Mouse (Mus musculus) testis, postnatal 10 days (tissue): Measurements from ENCODE around the gene Sh3pxd2b.
A peak's percentile ranks its signal among the peaks of the same experiment; 100 is the strongest.

ENCODE experiments used
- DNase-seq: peaks from one replicate; pipeline ENCODE4 v3.0.0; 2021; ENCODE audit warnings: low spot score

Sh3pxd2b gene

DNA sequence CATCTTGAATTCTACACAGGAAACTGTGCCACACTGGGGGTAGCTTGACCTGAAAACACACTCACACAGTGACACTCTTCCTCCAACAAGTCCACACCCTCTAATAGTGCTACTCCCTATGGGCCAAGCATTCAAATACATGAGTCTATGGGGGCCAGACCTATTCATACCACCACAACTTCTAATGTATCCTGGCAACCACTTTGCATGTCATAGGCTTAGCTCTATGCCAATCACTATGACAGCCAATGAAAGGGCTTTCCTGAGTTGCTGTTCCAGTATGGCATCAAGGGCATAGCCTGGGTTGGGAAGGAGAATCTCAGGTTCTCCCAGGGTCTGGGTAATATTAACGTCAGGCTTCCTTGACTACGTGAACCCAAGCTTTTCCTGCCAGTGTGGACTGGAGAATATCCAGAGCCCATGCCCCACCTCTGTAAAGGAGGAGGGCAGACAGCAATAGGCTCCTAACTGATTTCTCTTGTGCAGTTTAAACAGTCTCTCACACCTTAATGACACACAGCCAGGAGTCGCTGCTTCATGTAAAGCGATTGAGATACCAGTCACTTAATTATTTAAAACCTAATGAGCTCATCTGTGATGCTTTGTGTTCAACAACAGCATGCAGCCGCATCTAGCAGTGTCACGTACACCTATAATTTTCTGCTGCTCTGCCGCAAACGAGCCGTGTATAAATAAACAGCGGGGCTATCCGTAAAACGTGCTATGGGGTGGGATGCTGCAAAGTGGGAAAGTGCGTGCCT, 25.8 kb downstream of the Sh3pxd2b start:
- DNase-seq: no peak

DNA sequence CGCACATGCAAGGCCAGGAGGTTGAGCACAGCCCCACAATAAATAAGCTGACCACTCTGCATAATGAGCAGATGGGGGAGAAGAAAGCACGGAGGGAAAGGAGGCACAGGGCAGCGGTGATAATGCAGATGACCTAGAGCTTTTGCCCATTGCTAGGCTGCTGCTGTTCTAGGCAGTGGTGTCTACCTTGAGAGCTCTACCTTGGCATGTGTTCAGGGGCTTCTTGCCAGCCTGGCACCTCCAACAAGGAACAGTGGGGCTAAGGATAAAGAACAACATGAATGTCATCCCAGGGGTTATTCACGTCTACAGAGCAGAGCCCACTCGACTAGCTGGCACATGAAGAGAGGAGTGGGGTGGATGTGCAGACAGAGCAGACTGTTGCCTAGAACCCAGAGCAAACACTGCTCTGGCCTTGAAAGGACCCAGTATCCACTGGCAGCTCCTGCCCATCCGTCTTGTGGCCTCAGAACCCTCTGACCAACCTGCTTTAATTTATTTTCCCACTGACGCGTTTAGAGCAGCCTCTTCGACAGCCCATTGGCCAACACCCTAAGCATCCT, 26.5 kb downstream of the Sh3pxd2b start:
- no peak for DNase-seq

DNA sequence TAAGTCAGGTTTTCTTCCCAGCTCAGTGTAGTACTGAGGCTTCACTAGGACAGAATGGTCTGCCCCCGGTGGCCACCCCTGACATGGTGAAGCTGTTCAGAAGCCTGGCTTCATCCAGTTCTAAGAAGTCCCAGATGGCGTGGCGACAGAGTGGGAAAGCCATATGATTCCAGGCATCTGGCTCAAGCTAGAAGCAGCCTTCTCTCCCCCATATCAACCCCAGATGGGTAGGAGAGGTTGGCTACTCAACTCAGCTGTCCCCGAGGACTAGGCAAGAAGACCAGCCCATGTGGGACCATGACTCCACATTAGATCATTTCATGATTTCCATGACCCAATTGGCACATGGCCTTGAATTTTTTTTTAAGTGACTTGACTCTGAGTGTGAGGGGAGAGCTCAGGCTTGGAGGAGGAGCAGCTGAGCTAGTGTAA, 27.5 kb downstream of the Sh3pxd2b start:
- no peak for DNase-seq

DNA sequence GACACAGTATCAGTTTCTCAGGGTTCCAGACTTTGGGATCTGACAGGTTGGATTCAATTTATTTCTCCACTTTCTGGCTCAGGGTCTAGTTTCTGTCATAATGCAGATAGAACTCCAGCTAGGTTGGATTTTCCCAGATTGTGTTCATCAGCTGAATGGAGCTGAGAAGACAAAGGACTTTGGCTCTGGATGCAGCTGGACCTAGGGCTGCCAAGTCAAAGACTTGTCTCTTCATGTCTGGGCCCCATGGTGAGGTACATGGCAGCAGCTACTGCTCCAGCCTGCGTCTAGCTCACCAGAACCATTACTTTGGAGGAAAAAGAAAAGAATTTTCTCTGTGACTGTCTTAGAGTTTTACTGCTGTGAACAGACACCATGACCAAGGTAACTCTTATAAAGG, 28.5 kb downstream of the Sh3pxd2b start:
- no peak for DNase-seq

DNA sequence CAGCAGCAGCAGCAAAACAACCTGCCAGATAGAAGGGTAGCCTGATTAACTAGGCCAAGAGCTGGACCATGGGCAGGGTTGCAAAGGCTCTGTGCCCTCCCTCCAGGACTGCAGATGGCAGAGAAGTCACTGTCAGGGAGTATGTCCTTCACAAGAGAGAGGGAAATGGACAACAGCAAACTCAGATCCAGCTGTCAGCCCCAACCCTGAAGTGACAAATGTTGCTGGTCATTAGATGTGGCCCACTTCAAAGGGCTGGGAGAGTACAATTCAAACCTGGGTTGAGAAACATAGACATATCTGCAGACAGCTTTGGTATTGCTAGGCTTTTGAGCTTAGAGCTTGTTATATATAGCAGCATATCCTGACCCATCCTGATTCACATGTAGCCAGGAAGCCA, 32.3 kb downstream of the Sh3pxd2b start:
- DNase-seq: no peak

DNA sequence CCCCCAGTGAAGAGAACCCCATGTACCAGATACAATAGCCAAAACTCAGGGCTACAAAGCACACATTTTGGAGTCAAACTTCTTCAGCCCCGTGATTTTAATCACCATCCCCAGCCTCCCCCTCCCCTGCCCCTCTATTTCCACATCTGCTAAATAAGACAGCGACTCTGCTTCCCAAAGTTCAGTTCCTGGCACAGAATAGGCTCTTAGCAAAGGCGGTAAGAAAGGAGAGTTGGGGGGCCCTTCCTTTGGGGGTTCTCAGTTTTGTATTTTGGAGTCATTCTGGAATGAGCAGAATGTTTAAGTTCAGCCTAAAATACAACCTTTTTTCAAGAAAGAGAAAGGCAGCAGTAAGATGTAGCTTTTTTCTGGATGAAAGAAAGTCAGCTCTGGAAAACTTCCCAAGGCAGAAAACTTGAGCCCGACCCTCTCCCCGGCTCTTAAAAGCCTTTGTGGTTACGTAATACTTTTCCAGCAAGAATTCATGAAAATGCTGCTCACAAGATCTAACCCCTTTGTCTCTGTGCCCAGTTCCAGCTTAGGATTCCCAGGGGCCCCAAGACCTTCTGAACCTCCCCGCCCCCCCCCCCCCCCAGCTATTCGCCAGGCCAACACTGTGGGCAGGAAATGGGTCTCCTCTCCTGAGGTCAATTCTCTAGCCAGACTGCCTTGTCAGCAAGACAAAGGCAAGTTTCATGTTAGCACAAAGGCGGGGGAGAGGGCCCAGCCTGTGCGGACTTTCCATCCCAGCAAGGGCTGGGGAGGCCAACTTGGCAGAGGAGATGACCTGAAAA, 35.9 kb downstream of the Sh3pxd2b start:
- peak; percentile 64 for DNase-seq

DNA sequence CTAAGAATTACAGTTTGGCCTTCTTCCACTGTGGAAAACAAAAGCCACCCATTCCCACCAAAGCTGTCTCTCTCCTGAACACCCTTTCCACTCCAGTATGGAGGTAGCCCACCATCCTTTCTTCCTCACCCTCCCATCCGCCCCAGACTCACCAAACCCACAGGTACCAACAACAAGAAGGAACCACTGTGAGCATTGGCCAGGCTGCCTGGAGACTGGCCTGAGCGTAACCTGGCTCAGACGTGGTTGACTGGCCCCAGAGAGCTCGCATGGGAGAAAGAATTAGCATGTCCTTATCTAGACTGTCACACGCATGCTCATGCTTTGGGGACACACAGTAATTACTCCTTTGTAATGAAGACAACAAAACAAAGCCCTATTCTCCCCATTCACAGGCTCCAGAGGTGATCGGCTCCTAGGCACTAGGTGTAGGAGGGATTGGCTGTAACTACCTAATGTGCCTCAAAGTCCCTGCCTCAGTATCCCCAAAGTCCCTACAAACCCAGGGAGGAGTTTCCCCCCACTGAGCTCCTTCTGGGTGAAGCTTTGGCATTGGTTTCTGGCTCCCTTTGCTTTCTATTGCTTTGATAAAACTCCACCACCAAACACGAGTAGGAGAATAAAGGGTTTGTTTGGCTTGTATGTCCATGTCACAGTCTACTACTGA, 36.6 kb downstream of the Sh3pxd2b start:
- no peak for DNase-seq

DNA sequence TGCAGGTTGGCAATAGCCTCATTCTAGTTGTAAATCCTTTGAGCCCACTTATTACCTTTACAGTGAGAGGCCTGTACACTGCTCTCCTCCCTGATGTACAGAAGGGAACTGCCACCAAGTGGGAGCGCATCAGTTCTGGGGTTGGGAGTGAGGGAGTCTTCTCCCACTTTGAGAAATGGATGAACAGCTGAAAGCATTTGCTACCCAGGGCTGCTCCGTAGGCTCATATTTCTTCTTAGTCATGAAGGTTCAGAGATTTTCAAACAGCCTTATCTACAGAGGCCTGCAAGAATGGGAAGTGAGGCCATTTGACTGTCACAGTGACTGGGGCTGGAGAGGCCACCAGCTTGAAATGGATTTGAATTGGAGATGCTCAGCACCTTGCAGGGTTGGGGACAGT, 38.4 kb downstream of the Sh3pxd2b start:
- no peak for DNase-seq

DNA sequence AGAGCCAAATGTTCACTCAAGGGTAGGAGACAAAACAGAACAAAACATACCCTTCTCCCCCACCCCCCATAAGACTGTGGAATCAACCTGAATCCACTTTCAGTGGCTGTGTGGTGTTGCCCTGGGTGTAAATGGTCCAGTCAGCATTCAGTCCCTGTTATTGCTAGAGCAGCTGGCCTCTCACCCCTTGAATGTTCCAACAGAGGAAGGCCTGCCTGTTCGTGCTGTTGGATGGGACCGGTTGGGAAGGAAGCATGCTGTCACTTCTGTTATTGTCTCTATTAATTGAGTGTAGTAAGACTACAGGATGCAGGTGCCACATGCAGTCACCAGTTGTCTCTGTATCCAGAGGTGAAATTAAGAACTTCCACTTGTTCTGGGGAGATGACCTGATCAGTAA, 40.4 kb downstream of the Sh3pxd2b start:
- no peak for DNase-seq

DNA sequence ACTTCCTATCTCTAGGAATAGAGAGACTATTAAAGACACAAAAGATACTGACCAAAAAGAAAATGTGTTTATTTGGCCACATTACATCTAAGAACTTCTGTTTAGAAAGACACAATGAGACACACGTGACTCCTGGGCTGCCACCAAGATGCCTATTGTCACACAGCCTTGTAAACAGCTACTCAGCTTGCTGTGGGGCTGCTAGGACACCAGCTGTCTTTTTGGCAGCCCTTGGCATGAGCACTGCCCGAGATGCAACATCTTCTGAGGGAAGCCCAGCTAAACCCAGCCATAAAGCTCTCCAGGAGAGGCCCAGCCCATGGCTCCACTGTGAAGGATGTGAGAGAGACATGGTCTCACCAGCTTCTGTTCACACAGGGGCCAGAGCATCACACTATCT, 45.5 kb downstream of the Sh3pxd2b start:
- no peak for DNase-seq

DNA sequence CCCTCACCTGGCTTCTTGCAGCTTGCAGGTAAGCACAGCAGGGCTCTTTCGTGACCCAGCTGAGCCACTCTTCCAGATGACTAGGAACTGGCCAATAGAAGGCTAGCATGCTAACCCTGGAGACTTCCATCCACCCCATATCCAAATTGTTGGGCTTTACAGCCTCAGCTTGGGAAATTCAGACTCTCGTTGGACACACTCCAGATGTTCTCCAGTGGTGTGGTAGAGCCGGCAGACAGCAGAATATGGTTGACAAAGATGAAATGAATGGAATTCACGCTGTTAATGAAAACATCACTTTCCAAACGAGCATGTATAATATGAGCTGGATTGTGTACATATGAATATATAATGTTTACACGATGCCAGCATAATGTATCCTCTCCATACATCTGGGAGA, 48.2 kb downstream of the Sh3pxd2b start:
- no peak for DNase-seq

DNA sequence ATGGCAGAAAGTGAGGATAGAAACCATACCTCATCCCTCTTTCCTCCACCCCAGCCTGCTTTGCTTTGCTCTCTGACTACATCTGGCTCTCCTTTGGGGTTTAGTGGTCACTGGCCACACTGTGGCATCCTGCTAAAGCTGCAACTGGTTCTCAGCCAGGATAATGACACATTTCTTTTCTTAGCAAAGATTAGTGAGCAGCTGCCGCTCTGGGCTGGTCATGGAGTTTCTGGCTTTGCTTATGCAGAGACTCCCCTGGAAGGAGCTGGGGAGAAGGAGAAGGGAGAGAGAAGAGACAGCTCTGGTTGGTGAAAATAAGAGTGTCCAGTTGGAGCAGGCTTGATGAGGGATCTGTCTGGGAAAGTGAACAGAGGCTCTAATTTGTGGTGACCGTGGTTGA, 50.8 kb downstream of the Sh3pxd2b start:
- no peak for DNase-seq

DNA sequence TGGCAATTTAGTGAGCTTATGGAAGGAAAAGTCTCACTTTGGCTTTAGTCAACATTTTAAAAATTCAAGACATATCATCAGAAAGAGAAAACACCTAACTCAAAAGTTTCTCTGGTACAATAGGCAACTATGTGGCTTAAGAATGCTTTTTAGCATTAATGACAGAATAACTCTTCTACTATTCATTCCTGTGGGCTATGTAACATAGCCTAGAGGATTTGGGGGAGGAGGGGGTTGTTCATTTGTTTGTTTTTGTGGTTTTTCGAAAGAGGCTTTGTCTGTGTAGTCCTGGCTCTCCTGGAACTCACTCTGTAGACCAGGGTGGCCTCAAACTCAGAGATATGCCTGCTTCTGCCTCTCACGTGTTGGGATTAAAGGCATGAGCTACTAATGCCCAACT, 51.6 kb downstream of the Sh3pxd2b start:
- DNase-seq: no peak

DNA sequence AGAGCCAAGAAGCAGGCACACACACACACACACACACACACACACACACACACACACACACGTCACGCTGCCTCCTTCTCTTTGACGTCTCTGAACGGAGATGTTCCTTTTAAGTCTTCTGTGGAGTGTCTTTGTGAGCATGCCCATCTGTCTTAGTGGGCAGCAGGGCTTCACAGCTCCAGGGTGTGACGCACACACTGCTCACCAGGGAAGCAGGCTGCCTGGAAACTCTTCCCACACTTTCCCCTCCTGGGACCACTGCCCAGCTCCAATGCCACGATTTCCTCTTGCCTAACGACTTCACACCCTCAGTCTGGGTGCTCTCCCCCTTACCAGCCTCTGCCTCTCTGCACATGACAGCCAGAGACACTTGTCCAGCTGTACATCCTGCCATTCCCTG, 55.1 kb downstream of the Sh3pxd2b start:
- DNase-seq: no peak

DNA sequence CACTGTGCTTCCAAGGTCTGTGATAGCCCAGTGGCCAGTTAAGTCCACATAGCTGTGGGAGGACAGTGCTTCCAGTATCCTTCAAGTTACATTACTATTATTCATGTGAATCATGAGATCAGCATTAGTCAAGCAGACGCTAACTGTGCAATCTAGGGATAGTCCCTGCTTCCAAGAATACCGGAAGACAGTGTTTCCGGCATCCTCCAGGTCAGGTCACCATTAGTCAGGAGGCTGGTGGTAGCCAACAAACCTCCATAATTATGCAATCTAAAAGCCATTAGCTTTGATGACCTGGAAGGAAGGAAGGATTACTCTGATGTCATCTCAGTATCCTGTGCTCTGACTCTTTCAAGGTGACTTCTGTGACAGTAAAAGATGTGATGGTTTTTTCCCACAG, 57.1 kb downstream of the Sh3pxd2b start:
- DNase-seq: no peak

DNA sequence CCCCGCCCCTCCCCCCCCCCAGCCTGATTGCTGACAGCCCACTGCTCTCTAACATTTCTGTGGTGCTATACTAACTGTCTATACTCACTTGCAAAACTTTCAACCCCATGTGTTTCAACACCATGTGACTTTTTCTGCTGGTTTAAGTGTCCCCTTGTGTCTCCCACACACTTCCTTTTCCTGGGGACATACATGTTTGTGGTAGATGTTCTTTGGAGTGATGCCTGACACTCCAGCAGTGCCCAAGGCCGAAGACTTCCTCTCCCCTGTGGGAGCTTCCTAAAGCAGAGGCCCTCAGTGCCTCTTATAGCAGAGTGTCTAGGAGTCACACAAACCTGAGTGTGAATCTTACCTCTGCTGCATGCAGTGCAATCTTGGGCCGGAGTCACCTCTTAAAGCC, 60.2 kb downstream of the Sh3pxd2b start:
- no peak for DNase-seq

DNA sequence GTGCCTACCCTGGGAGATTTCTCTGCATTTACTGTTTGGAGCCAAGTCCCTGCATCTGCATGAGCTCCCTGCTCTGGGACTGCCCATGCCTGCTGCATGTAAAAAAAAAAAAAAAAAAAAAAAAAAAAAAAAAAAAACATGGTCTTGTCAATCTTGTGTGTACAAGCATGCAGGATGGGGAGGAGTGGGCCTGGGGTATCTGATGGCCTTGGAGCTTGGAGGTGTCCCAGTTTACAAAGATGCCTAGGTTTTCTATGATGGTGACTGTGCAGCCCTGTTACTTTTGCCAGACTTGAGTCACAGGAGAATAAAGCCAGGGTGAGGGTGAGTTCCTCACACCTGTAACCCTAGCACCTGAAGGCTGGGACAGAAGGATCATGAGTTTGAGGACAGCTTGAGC, 61.4 kb downstream of the Sh3pxd2b start:
- DNase-seq: no peak

DNA sequence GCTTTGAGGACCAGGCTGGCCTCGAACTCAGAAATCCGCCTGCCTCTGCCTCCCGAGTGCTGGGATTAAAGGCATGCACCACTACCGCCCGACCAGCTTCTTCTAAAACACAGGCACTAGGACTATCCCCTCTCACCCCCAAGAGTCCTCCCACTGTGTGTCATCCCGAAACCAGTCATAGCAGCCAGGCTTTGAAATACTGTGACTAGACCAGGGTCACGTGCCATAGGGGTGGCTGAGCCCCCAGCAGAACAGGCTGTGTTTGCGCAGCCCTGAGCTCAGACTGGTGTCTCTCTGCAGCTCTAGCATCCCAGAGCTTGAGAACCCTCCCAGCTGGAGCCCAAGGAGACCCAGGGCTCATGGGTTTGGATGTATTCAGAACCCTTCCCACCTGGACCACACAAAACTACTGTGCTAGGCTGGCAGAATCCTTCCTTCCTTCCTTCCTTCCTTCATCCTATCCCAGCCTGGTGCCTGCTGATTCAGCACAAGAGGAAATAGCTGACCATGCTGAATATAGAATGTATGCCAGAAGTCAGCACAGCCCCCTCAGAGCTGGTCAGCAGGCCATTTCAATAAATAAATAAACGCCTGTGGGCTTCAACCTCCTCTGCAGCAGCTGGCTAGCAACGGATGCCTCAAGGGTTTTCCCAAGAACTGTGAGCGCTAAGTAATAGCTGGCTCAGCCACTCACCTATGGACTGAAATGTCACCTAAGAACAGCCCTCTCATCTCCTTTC, 62.4 kb downstream of the Sh3pxd2b start:
- no peak for DNase-seq

DNA sequence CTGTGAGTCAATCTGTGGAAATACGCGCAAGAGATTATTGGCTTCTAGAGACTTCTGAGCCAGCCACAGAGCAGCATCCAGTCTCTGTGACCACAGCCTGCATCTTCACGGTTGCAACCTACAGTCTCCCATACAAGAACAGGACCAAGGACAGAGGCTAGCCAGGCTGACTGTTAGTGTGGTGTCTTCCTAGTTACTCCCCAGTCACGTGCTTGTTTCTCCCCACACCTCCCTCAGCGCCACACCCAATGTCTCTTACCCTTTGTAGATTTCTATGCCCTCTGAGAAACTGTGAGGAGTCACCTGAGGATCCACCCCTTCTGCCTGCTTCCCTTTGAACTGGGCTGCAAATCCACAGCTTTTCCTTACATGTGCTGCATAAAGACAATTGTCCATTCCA, 72.4 kb downstream of the Sh3pxd2b start:
- DNase-seq: no peak

DNA sequence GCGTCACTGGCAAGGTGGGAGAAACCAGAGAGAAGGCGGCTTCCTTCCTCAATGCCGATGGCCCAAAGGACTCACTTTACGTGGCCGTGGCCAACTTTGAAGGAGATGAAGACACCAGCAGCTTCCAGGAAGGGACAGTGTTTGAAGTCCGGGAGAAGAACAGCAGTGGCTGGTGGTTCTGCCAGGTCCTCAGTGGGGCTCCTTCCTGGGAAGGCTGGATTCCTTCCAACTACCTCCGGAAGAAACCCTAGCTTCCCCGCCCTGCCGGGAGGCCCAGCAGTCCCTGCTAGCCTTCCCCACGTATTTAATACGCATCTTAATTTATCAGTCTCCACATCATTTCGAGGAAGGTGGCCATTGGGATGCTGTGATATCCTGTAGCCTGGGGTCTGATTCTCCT, 75.7 kb downstream of the Sh3pxd2b start:
- DNase-seq: no peak

DNA sequence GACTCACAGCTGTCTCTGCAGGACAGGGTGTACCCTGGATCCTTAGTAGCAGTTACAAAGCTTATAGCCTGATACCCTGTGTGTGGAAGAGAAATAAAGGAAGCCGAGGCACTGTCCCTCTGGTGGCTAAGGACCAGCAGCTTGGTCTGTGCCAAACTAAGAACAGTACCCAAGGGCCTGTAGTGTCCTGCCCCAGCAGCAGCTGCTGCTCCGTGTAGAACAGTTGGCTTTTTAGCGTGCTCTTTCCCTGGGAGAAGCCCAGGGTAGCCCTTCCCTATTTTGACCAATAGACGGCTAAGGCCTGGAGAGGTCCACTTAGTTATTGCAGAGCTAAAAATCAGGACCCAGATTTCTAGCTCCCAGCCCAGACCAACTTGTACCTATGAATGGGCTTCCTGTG, 77.0 kb downstream of the Sh3pxd2b start:
- DNase-seq: no peak

DNA sequence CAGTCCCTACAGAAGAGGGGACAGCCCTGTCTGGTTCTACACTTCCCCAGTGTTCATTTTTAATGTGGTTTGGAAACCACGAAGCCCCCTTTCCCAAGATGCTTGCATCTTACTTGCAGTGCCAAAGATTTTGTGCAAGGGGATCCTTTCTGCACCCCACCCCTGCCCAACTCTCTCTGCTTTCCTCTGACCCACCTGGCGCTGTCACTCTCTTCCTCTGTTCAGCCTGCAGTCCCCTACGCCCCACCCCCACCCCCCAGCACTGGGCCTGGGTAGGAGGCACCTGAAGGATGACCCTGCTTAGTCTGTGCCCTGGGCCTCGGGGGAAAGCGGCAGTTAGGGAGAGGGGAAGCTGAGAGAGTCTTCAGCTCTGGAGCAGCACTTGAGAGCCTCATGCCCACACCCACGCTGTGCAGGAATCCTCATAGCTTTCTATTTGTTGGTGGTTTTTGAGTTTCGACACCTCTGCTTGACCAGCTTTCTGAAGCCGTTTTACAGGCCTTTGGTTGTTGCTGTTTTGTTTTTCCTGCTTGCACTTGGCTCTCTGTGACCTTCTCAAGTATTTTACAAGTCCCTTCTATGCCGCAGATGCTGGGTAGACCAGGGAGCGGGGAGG, 77.5 kb downstream of the Sh3pxd2b start:
- DNase-seq: no peak
